In genomic region chr14:24650195-24650901, GRCm38 (mm10) we compare ENCODE assay signal across 10 mouse cellular contexts.
DNase-seq lines count a peak whose midpoint lies in the region; ATAC-seq and TF ChIP-seq lines count a peak whose summit lies in the region.
"Had no signal": no experiment of that assay in that cellular context is flagged by ENCODE, and none has a peak within 500 bp of the region (broad histone marks: within the 10 kb centered on the region; RNA-seq: fewer than 3 reads in every experiment).

No protein-coding gene starts in this region.

- no peak for TF ChIP-seq EP300 in heart, postnatal 0 days (IDR thresholded peaks at IDR 0.05; ENCODE audit: low read depth)

- no peak overlapping the region for H3K4me2 ChIP-seq in heart, postnatal 0 days (ENCODE audit: low read depth, low read length)
- no peak overlapping the region for H3K4me2 ChIP-seq in hindbrain, embryonic 14.5 days (replicated peaks)
- no peak overlapping the region for H3K4me2 ChIP-seq in neural tube, embryonic 14.5 days (ENCODE audit: low read depth, low read length)
- H3K4me2 ChIP-seq: limb, embryonic 15.5 days had no signal

- H3K27ac ChIP-seq in heart, postnatal 0 days (ENCODE audit: low read depth) = no peak overlapping the region
- peak overlapping the region; percentile 82 for H3K27ac ChIP-seq in hindbrain, embryonic 14.5 days
- H3K27ac ChIP-seq in neural tube, embryonic 14.5 days (ENCODE audit: low read depth, low read length) = peak overlapping the region; percentile 85
- H3K27ac ChIP-seq: limb, embryonic 15.5 days had no signal

- 69% methylated on average over 7 of the region's 7 CpGs for WGBS in heart, postnatal 0 days
- WGBS in hindbrain, embryonic 14.5 days = 48% methylated on average over 7 of the region's 7 CpGs
- WGBS in neural tube, embryonic 14.5 days = 44% methylated on average over 7 of the region's 7 CpGs

- no peaks in the 10 kb centered on the region for H3K4me1 ChIP-seq in heart, postnatal 0 days (ENCODE audit: control insufficient read depth, insufficient read depth)
- peaks cover 12% of the 10 kb centered on the region for H3K4me1 ChIP-seq in hindbrain, embryonic 14.5 days (replicated peaks; ENCODE audit: control insufficient read depth, insufficient read depth, low read length)
- peaks cover 10% of the 10 kb centered on the region for H3K4me1 ChIP-seq in neural tube, embryonic 14.5 days (ENCODE audit: control insufficient read depth, insufficient read depth, low read length)

- H3K27me3 ChIP-seq in heart, postnatal 0 days (ENCODE audit: control insufficient read depth, insufficient read depth, low read length) = no peaks in the 10 kb centered on the region
- no peaks in the 10 kb centered on the region for H3K27me3 ChIP-seq in hindbrain, embryonic 14.5 days (ENCODE audit: control insufficient read depth, insufficient read depth, low read length)
- no peaks in the 10 kb centered on the region for H3K27me3 ChIP-seq in neural tube, embryonic 14.5 days (ENCODE audit: control insufficient read depth, insufficient read depth, low read length)
- H3K27me3 ChIP-seq: limb, embryonic 15.5 days had no signal

- H3K4me3 ChIP-seq in heart, postnatal 0 days (ENCODE audit: low read depth, low read length) = no peak overlapping the region
- no peak overlapping the region for H3K4me3 ChIP-seq in hindbrain, embryonic 14.5 days (replicated peaks; ENCODE audit: low read length)
- no peak overlapping the region for H3K4me3 ChIP-seq in neural tube, embryonic 14.5 days (ENCODE audit: low read depth, low read length)
- H3K4me3 ChIP-seq: limb, embryonic 15.5 days had no signal

- no peak for DNase-seq in heart, postnatal 0 days (ENCODE audit: low spot score)
- DNase-seq in heart, postnatal 25 days (ENCODE audit: low spot score) = no peak
- peak; percentile 64 to 75 for DNase-seq in cerebellum, postnatal 25 days
- peak; percentile 59 for DNase-seq in hindbrain, embryonic 14.5 days (ENCODE audit: low spot score)
- DNase-seq in ovary, postnatal 10 days (ENCODE audit: low spot score) = no peak
- no peak for DNase-seq in ovary, postnatal 14 days (ENCODE audit: low spot score)
- DNase-seq in natural killer cell, adult 2 months (ENCODE audit: low spot score in 2 of 2) = no peak
- DNase-seq: kidney, postnatal 36 days had no signal

- no peak overlapping the region for H3K9ac ChIP-seq in heart, postnatal 0 days (replicated peaks; ENCODE audit: low read depth, low read length)
- H3K9ac ChIP-seq in hindbrain, embryonic 14.5 days = peak overlapping the region; percentile 12
- H3K9ac ChIP-seq in neural tube, embryonic 14.5 days (replicated peaks; ENCODE audit: low read depth, low read length) = no peak overlapping the region
- H3K9ac ChIP-seq: limb, embryonic 15.5 days had no signal

- peak; percentile 39 for TF ChIP-seq CTCF in heart, postnatal 0 days (IDR thresholded peaks at IDR 0.05; ENCODE audit: low read depth)

- H3K36me3 ChIP-seq in heart, postnatal 0 days (replicated peaks; ENCODE audit: control insufficient read depth, insufficient read depth, low read length) = no peaks in the 10 kb centered on the region
- H3K36me3 ChIP-seq in hindbrain, embryonic 14.5 days (replicated peaks; ENCODE audit: control insufficient read depth, insufficient read depth) = no peaks in the 10 kb centered on the region
- no peaks in the 10 kb centered on the region for H3K36me3 ChIP-seq in neural tube, embryonic 14.5 days (ENCODE audit: control insufficient read depth, insufficient read depth, low read length)
- H3K36me3 ChIP-seq: limb, embryonic 15.5 days had no signal

- no peaks in the 10 kb centered on the region for H3K9me3 ChIP-seq in heart, postnatal 0 days (replicated peaks; ENCODE audit: control insufficient read depth, low read length)
- no peaks in the 10 kb centered on the region for H3K9me3 ChIP-seq in hindbrain, embryonic 14.5 days (ENCODE audit: control insufficient read depth, low read length)
- no peaks in the 10 kb centered on the region for H3K9me3 ChIP-seq in neural tube, embryonic 14.5 days (ENCODE audit: control insufficient read depth, low read length)
- H3K9me3 ChIP-seq: limb, embryonic 15.5 days had no signal

- ATAC-seq in heart, postnatal 0 days (ENCODE audit: insufficient read depth, low read depth) = no peak; the same call in 1 of the 2 replicates
- peak; percentile 50; the same call in 1 of the 2 replicates for ATAC-seq in hindbrain, embryonic 14.5 days (ENCODE audit: low FRiP score)
- peak; percentile 47; the same call in 1 of the 2 replicates for ATAC-seq in neural tube, embryonic 14.5 days (ENCODE audit: low read depth)

- intact Hi-C loops in heart, postnatal 25 days (cut with DNase I) = loop anchor here (2.0 kb wide), 1 partner anchor 150 kb away; no protein-coding TSS in a partner anchor

Comparison
In these comparisons a context has a peak if more than half of its experiments do, and no peak if none do; other contexts are left out.
1. DNase-seq: peak in cerebellum, postnatal 25 days (2 of 2) and hindbrain, embryonic 14.5 days (single experiment); none in heart, postnatal 0 days (single experiment), heart, postnatal 25 days (single experiment), ovary, postnatal 10 days (single experiment), ovary, postnatal 14 days (single experiment) and natural killer cell, adult 2 months (0 of 2).